Mouse (Mus musculus) lung, adult 18-20 months (tissue): ENCODE data around the gene Agtrap.
A peak's percentile ranks its signal among the peaks of the same experiment; 100 is the strongest.
"Not testable (repeated sequence)": the region's sequence is repeated elsewhere in the genome, so short reads cannot be mapped to it uniquely, and the experiment has no call there.

Source experiments
- DNase-seq, 2 experiments: peaks; one replicate each; pipeline ENCODE4 v3.0.0; 2022; ENCODE audit warnings: mixed read lengths in 2 of 2

The Agtrap gene

GRCm38 (mm10) chr4:148074521-148075189 lies 13.2 kb downstream of the Agtrap start:
- DNase-seq, result peak in 1 of 2 experiments; percentile 16

- DNase-seq, result no peak
These were observed 16.3 kb downstream of the Agtrap start for GRCm38 (mm10) chr4:148071508-148071907.

- DNase-seq, result no peak
These were observed 18.1 kb downstream of the Agtrap start for GRCm38 (mm10) chr4:148069602-148070218.

GRCm38 (mm10) chr4:148067346-148067745 lies 20.5 kb downstream of the Agtrap start:
- DNase-seq, result no peak

GRCm38 (mm10) chr4:148066401-148066744 lies 21.5 kb downstream of the Agtrap start:
- no peak for DNase-seq

GRCm38 (mm10) chr4:148065702-148066400 lies 22.0 kb downstream of the Agtrap start:
- DNase-seq, result no peak

- DNase-seq, result no peak
These were observed 26.7 kb downstream of the Agtrap start for GRCm38 (mm10) chr4:148061086-148061480.

- DNase-seq, result peak in 1 of 2 experiments; percentile 44
These were observed 27.4 kb downstream of the Agtrap start for GRCm38 (mm10) chr4:148060120-148061085.

GRCm38 (mm10) chr4:148058993-148059392 lies 28.8 kb downstream of the Agtrap start:
- DNase-seq, result no peak

GRCm38 (mm10) chr4:148058218-148058819 lies 29.5 kb downstream of the Agtrap start:
- no peak for DNase-seq

GRCm38 (mm10) chr4:148057661-148058209 lies 30.1 kb downstream of the Agtrap start:
- no peak for DNase-seq

- peak in 1 of 2 experiments; percentile 17 for DNase-seq
These were observed 31.0 kb downstream of the Agtrap start for GRCm38 (mm10) chr4:148056801-148057200.

GRCm38 (mm10) chr4:148056246-148056645 lies 31.6 kb downstream of the Agtrap start:
- no peak for DNase-seq

GRCm38 (mm10) chr4:148054961-148055695 lies 32.7 kb downstream of the Agtrap start:
- no peak for DNase-seq

GRCm38 (mm10) chr4:148053417-148053920 lies 34.4 kb downstream of the Agtrap start:
- no peak for DNase-seq

GRCm38 (mm10) chr4:148052976-148053375 lies 34.9 kb downstream of the Agtrap start:
- peak; percentile 32 to 40 for DNase-seq

- no peak for DNase-seq
These were observed 35.9 kb downstream of the Agtrap start for GRCm38 (mm10) chr4:148051886-148052285.

GRCm38 (mm10) chr4:148051046-148051776 lies 36.6 kb downstream of the Agtrap start:
- DNase-seq, result no peak

GRCm38 (mm10) chr4:148050396-148050914 lies 37.4 kb downstream of the Agtrap start:
- DNase-seq, result not testable (repeated sequence)

GRCm38 (mm10) chr4:148046450-148047031 lies 41.3 kb downstream of the Agtrap start:
- no peak for DNase-seq
